Mouse (Mus musculus) lung, postnatal 10 days (tissue): Measurements from ENCODE around the gene Hsd17b11.
"Not testable (repeated sequence)": the region's sequence is repeated elsewhere in the genome, so short reads cannot be mapped to it uniquely, and the experiment has no call there.

Source experiments
- DNase-seq: peaks from one replicate; pipeline ENCODE4 v3.0.0; 2021

The Hsd17b11 gene

DNA sequence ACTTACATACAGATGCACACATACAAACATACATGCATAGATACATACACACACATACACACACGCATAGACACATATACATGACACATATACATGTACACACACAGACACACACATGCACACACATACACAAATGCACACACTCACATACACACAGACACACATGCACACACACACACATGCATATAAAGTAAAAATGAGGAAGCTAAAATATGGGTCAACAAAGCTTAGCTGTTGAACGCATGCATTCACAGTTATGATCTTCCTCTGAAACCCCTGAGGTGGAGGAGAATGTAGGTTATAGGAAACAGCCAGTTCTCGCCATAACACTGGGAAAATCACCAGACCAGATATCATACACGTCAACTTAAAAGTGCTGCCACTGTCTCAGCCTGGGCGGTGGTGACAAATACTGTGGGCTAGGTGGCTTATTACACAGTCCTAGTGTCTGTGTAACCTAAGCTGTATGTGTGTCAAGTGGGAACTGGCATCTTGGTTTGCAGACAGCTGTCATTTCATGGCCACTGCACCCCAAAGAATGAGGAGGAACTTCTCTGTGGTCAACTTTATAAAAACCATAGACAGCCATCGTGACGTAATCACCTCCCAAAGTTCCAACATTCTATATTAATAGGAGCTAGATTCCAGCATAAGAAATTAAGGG is 43.7 kb downstream of the Hsd17b11 start:
- DNase-seq, result no peak

DNA sequence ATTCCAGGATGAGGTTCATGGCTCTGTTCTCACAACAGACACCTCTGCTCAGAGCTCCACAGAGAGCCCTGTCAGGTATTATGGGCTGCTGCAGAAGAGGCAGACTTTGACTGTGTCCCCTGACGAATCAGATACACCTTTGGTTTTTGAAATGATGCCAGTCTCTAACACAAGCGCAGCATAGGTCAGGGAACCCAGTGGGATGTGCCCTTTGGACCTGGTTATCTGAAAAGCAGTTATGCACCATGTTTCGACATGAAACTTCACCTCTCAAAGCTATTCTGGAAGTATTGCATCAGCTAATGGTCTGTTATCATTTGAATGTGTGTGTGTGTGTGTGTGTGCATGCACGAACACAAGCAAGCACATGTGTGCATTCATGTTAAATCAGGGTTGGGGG is 44.4 kb downstream of the Hsd17b11 start, which contains the start of gene Hsd17b13:
Hsd17b13 (minus strand) TSS at position 114 of the 400 bp plus-strand sequence.
- no peak for DNase-seq

DNA sequence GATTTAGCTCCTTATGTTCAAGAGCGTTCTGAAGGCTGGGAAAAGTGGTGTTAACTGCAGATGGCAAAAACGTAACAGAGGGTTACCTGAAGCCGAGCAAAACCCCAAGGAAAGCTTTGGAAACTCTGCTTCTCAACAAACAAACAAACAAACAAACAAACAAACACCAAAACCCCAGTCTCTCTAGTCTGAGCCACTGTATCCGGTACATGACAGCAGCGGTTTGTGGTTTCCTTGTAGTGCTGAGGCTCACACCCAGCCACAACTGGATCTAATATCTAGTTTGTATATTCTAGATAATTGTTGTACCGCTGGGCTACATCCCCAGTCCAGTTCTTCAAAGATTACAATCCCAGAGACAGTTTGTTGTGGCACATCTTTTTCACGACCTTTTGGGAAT is 46.0 kb downstream of the Hsd17b11 start:
- no peak for DNase-seq

DNA sequence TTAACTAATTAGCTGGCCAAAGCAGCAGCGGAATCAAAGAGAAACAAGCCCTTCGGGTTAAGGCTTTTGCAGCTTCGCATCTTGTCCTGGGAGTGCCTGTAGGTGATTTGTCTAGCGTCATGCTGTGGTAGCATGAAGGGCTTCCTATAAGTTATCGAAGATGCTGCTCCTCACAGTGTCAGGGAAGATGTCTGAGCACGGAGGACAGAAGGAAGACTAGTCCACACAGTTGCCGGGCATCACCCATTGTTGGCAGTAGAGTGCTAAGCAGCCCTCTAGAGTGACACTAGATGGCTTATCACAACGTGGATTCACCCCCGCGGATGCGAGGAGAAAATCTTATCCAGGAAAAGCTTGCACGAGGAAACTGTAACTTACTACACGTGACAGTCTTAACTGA is 48.9 kb downstream of the Hsd17b11 start:
- DNase-seq, result no peak

DNA sequence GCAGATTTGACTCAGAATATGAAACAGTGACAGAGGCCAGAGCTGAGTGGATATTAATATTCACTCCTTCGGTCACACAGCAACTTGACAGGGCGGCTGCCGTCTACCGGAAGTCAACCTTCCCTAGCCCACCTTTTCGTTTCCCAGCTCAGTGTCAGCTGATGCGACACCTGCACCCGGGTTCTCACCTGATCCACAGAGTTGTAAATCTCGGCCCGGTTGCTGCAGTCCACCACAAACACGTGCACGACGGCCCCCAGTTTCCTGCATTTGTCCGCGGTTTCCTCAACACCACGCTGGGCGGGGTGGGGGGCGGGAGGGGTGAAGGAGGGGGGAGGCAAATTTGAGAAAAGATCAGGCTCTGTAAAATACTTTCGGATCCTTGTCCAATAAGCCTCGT is 49.3 kb downstream of the Hsd17b11 start:
- no peak for DNase-seq

DNA sequence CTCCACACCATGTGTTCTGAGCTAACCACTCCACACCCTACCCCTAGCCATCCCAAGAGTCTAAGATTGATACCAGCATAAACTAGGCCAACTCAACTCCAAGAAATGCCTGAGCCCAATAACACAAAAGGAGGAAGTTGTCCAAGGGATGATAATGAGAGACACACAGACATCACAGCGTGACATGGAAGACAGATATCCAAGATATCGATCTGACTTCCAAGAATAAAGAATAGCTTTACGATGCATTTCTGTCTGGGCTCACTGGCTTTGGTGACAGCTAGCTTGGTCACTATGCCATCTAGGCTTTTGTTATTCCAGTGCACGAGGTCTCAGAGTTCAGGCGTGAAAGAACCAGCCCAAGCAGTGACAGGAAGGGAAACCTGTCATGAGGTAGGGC is 50.7 kb downstream of the Hsd17b11 start:
- no peak for DNase-seq

DNA sequence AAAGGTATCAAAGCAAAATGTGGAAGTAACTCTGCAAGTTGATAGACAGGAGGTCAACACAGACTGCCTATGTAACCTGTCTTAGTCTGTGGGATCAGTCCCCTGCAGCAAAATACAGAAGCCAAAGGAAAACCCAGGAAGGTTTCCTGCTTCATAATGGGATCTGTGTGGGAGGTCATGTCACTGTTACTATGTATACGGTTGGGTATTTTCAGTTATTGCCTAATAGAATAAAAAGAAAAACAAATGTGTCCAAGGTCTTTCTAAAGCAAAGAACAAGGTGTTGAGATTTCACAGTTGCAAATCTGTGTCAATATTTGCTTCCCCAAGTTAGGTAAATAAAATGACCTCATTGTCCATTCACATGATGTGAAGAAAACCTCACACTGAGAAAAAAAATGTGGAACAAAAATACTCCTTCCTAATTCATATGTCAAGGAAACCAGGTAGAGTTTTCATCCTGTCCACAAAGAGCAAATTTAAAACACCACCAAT is 58.7 kb downstream of the Hsd17b11 start:
- DNase-seq, result no peak

DNA sequence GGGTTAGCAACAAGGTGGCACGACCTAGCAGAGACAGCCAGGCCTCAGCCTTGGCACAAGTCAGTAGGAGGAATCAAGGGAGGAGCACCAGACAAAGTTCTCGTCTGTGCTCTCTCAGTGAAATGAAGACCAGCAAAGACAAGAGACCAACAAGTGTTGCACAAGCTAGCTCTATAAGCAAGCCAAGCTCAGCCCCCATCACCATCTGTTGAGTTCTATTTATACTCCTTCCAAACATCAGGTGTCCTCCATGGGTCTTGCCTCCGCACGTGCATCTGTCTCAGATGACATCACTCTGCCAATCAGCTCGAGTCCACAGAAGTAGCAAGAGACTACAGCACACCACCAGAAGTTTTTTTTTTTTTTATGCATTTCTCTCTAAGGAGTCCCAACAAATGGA is 67.1 kb downstream of the Hsd17b11 start:
- DNase-seq, result no peak

DNA sequence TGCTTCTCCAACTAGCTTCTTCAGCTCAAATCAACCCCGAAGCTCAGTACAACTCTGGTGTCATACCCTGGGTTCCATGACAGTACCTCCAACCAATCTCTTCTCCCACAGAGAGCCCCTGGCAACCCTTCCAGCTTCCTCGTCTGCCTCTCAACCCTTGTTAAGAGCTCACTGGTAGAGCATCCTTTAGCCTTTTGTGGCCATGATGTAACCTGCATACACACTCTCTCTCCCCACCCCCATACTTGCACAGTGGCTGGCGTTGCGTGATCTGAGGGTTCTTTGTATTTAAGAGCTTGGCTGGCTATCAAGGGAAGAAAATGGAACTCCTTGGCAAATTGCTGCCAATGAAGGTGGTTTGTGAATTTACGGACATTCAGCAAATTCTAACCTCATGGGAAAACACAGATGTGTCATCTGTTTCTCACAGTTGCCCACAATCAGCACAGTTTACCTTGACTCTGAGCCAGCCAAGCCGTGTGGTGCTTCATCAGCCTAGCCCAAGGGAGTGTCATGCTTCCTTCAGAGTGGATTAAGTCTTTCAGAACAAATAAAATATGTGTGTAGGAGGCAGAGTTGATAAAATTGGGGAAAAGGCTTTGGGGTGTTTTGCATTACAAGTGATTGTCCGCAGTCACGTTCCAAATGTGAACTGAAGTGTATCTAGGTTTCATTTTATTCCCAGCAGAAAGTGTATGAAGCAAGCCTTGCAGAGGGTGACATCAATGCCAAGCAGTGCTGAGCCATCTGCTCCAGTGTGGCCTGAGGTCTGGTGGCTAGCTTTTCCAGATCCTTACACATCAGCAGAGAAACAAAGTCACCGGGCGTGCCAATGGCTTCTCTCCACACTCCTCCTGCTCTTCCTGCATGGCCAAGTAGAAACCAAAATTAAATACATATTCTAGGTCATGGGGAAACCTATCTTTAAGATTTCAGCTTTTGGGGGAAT is 68.3 kb downstream of the Hsd17b11 start:
- no peak for DNase-seq

DNA sequence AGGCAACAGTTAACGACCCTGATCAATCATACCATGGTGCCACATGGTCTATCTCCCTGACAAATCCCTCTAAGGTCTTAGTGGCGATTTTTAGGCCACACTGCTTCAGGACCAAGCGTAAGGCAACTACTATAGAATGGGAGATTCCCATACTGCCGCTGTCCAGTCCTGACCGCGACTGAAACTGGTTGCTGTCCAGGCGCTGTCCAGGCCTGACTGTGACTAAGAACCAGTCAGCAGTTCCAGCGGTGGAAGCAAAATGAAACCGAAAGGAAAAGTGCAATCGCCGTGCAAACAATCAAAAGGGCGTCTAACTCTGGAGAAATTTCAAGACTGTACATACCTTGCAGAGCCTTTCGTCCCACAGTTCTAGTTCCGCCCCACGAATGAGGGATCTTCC is 71.6 kb downstream of the Hsd17b11 start:
- DNase-seq, result not testable (repeated sequence)

DNA sequence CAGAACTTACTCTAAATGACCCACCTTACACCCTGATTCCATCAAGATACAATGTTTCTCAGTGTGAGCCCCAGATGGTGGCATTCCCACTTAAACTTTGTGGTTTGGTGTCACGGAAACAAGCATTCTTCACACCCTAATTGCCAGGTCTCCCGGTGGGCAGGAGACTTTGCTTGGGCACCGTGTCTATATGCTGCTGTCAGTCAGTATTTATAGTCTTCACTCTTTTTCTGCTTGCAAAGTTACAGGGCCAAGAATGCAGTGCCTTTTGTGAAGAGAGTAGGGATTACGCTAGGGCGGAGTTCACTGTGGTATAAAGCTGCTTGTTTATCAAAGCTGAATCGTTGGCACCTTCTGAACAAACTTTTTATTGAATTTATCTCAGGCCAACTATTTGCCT is 78.5 kb downstream of the Hsd17b11 start:
- no peak for DNase-seq

DNA sequence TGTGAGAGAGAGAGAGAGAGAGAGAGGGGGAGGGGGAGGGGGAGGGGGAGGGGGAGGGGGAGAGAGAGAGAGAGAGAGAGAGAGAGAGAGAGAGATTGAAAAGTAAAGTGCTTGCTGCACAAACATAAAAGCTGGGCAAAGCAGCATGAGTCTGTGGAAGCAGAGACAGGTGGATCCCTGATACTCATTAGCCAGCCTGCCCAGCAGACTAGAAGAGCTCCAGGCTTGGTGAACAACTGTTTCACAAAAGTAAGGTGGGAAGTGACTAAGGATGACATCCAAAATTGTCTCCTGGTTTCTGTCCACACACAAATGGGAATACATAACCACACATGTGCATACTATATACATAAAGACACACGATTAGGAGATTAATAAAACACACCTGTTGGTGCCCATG is 81.9 kb downstream of the Hsd17b11 start:
- no peak for DNase-seq
